Mouse (Mus musculus) MEL (cell line): ENCODE data around the gene Ric8b.
A peak's percentile ranks its signal among the peaks of the same experiment; 100 is the strongest.

ENCODE experiments used
- CHD2 ChIP-seq: IDR thresholded peaks from 2 replicates; pipeline ENCODE4 v1.6.1; 2011; ENCODE audit warnings: low read length, improper control_type of control experiment
- CTCF ChIP-seq, 3 experiments: IDR thresholded peaks in 2 of 3; conservative IDR thresholded peaks in 1 of 3; 2 replicates each; pipeline ENCODE4 v1.5.1; 2011 to 2012; ENCODE audit warnings: low read length in 3 of 3, low read depth in 2 of 3, mild to moderate bottlenecking in 2 of 3, improper control_type of control experiment in 1 of 3, inconsistent platforms in 1 of 3, mixed read lengths in 1 of 3, moderate library complexity in 1 of 3; ENCODE audit not compliant: control insufficient read depth in 1 of 3, insufficient read depth in 1 of 3, poor library complexity in 1 of 3, severe bottlenecking in 1 of 3
- EP300 ChIP-seq, 2 experiments: IDR thresholded peaks; 2 replicates each; pipeline ENCODE4 v1.6.1; 2011; ENCODE audit warnings: improper control_type of control experiment in 2 of 2, low read length in 2 of 2, low read depth in 1 of 2, mild to moderate bottlenecking in 1 of 2
- MYB ChIP-seq: IDR thresholded peaks from 2 replicates; pipeline ENCODE4 v1.6.1; 2011; ENCODE audit warnings: mild to moderate bottlenecking, low read depth, low read length, improper control_type of control experiment
- POLR2A ChIP-seq, 2 experiments: IDR thresholded peaks; 2 replicates each; pipeline ENCODE4 v1.6.1; 2011 to 2012; ENCODE audit warnings: low read length in 2 of 2, mild to moderate bottlenecking in 2 of 2, control low read depth in 1 of 2, improper control_type of control experiment in 1 of 2, low read depth in 1 of 2, moderate library complexity in 1 of 2; ENCODE audit not compliant: control insufficient read depth in 1 of 2, insufficient read depth in 1 of 2, poor library complexity in 1 of 2
- POLR2AphosphoS2 ChIP-seq: IDR thresholded peaks from 2 replicates; pipeline ENCODE4 v1.6.1; 2011; ENCODE audit warnings: low read length, improper control_type of control experiment

GRCm38 (mm10) chr10:85046585-85046984 lies 129.2 kb downstream of the Ric8b start:
- TF ChIP-seq POLR2AphosphoS2 = no peak
- no peak for TF ChIP-seq CHD2
- peak; percentile 33 to 72 (median 61); a peak in 5 of 6 replicates for TF ChIP-seq CTCF (IDR thresholded peaks at IDR 0.05 in 2 of 3, conservative IDR thresholded peaks at IDR 0.05 in 1 of 3; ENCODE audit: control insufficient read depth in 1 of 3, insufficient read depth in 1 of 3, low read depth in 2 of 3, low read length in 3 of 3, poor library complexity in 1 of 3, severe bottlenecking in 1 of 3)
- no peak for TF ChIP-seq MYB
- TF ChIP-seq POLR2A (IDR thresholded peaks at IDR 0.05; ENCODE audit: control insufficient read depth in 1 of 2, insufficient read depth in 1 of 2, low read depth in 1 of 2, low read length in 2 of 2, poor library complexity in 1 of 2) = no peak
- no peak for TF ChIP-seq EP300 (IDR thresholded peaks at IDR 0.05; ENCODE audit: low read depth in 1 of 2, low read length in 2 of 2)
